Mouse (Mus musculus) embryo, embryonic 10 days (tissue): ENCODE data around the gene Jup.

ENCODE experiments used
- DNase-seq: peaks from one replicate; pipeline ENCODE4 v3.0.0-alpha.2; 2015; ENCODE audit warnings: low spot score

The Jup gene

DNA sequence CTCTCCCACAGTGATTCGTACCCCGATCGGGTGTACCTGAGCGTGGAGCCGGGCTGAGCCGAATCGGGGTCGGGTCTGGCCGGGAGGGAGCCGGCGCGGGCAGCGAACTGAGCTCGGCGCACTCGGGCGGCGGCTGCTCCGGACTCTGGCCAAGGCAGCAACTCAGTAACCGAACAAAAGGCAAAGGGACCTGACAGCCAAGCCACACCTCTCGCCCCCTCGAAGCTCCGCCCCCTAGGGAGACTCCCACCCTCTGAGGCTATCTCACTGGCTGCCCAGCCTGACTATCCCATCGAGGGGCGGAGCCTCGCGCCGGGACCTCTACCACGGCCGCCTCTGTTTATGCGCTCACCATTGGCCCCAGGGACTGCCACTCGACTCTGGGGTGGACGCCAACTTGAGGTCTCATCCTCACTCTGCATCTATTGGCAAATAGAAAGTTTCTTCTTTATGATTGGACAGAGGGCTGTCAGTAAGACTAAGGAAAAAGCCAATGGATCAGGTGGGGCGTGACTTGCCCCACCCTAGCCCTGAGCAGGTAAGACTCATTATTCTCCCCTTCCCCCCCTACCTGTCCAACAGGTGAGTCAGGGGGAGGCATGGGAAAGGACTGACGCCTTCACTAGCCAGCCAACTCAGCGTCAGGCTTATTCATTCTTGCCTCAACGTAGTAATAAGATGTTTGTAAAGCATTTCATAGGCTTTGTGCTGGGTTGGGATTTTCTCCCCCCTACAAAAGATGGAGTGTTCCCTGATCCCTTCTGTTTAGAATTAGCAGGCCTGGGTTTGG, at the start of gene Jup:
Gene Jup, minus strand, starts transcription at position 164 of the 790 bp plus-strand sequence.
- DNase-seq = peak; percentile 98

- no peak for DNase-seq
Measured at GRCm38 (mm10) chr11:100442625-100443024, 45.1 kb upstream of the Jup start.

- DNase-seq = no peak
Measured at GRCm38 (mm10) chr11:100441797-100442196, 44.2 kb upstream of the Jup start, which contains the start of the genes Nt5c3b and Klhl10. Nt5c3b (minus strand) TSS chr11:100441808. Klhl10 (plus strand) TSS chr11:100441917.

DNA sequence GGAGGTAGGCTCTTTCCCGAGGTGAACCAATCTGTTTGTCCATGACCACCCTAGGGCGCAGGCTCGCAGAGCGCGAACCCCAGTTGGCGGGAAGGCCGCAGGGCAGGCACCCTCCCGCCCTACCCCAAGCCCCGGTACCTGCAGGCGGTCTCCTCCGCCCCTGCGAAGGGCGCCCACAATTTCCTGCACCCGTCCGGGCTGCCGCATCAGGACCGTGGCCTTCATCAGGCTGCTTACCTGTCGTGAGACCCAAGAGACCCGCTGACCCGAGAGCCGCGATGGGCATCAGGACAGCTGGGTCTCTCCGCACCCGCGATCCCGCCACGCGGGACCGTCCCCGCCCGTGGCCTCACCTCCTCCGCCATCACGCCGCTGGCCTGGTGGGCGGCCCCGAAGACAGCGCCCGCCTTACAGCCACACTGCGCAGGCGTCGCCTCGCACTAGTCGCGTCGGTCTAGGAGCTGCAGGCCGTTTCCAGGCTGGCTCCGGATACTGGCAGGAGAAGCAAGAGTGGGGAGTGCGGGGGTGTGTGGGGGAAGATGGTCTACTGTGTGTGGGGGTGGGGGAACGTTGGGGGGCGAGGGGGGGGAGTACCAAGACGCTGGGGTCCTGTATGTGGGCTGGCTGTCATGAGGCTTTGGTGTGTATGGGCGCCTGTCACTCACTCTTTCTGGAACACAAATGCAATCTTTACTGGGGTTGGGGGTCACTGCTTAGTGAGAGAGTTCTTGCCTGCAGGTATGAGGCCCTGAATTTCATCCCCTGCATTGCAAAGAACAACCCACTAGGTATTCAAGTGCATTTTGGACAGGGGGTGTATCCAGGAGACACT, 43.3 kb upstream of the Jup start:
- DNase-seq = peak; percentile 93

- DNase-seq = no peak
Measured at GRCm38 (mm10) chr11:100437901-100438300, 40.3 kb upstream of the Jup start.

GRCm38 (mm10) chr11:100435678-100436246, 38.2 kb upstream of the Jup start:
- peak; percentile 51 for DNase-seq

GRCm38 (mm10) chr11:100432002-100432401, 34.4 kb upstream of the Jup start:
- DNase-seq = no peak

DNA sequence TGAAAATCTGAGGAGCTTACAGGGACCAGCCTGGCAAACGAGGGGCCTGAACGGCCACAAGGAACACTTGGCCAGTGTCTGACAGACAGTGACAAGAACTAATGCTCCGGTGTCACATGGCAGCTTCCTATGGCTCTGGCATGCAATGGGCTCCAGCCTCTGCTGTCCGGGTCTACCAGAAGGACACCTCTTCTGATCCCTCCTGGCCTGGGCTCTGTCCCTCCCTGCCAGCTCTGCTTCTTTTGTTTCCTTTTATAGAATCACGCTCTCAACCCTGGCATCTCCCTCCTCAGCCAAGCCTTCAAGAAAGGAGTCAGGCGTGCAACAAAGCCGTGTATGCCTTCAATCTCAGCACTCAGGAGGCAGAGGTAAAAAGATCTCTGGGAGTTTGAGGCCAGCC, 32.5 kb upstream of the Jup start:
- no peak for DNase-seq

DNA sequence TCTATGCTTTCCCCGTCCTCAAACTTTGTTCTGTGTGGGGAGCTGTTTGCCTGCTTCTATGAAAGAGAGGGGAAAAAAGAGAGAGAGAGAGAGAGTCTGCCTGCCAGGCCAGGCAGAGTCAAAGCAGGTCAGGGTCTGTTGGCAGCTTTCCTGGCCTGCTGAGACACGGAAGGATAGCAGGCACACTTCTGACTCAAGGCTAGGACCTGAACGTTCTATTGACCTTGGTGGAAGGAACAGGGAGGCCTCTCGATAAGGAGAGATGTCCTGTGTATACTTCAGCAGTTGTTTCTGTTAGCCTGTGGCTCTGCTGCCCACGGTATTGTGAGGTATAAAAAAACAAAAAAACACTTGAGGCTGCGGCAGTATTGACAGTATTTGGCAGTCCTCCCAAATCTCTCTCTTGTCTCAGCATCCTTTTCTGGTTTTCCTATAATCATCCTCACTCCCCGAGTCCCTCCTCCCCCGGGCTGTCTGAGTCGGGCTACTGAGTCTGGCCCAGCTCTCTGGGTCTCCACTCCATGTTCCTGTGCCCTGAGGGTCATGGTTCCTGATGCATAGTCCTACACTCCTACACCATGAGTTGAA, 31.1 kb upstream of the Jup start:
- DNase-seq = no peak

- DNase-seq = no peak
Measured at GRCm38 (mm10) chr11:100426820-100427219, 29.3 kb upstream of the Jup start.

DNA sequence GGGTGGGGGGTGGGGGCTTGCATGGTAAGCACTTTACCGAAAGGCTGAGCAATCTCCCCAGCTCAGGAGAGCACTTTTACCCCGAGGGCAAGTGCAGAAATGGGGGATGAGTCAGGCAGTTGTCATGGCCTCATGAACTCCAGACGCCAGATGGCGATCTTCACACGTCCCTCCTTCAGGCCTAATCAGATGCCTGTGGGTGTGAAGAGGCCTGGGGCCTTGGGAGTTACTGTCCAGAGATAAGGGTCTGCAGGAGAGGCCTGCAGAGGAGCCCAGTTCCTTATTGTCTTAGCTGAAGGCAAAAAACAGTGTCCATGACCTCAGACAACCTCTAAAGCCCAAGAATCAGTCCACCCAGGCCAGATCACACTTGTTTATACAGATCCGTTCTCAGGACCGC, 28.3 kb upstream of the Jup start:
- peak; percentile 87 for DNase-seq

GRCm38 (mm10) chr11:100423836-100424235, 26.3 kb upstream of the Jup start:
- no peak for DNase-seq

- no peak for DNase-seq
Measured at GRCm38 (mm10) chr11:100421537-100421936, 24.0 kb upstream of the Jup start.

DNA sequence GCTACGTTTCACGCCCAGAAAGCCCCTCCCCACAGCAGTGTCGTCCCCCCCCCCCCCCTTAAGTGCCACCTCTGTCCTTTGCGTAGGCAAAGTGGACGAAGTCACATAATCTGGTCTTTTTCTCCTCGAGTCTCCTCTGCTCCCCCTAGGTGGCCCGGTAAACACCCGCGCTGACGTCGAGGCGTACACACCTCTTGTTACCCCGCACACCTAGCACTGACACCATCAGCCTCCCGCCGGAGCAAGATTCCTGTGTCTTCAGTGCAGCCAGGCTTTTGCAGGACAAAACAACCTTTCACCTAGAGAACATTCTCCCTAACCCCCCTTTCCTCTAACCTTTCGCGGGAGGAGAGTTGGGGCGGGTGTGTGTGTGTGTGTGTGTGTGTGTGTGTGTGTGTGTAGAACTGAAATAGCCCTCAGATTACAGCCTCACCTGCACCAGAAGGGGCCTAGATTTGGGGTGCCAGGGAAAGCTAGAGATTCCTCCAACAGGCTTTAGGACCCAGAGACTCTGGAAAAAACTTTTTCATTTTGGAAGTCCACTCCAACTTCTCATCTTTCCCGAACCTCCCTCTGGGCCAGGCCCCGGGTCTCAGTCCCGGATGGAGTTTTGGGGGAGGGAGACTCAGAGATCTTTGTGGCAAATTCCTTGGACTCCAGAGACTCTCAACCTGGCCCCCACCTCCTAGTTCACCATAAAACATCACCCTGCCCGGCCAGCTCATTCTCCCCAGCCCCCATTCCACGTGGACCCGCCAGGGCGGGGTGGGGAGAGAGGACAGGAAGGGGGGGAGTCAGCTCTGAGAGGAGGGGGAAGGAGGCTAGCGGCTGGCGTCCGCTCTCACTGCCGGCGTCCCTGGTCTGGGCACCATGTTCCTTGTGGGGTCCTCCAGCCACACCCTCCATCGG, 17.6 kb upstream of the Jup start, which contains the start of gene Fkbp10:
Gene Fkbp10, plus strand, starts transcription at position 784 of the 909 bp plus-strand sequence.
- DNase-seq = peak; percentile 65

GRCm38 (mm10) chr11:100414021-100414913, 16.7 kb upstream of the Jup start, which contains the start of gene P3h4:
P3h4 (minus strand) TSS chr11:100414836.
- DNase-seq = peak; percentile 88

GRCm38 (mm10) chr11:100413541-100413940, 16.0 kb upstream of the Jup start:
- DNase-seq = no peak

GRCm38 (mm10) chr11:100411736-100412135, 14.2 kb upstream of the Jup start:
- DNase-seq = no peak

DNA sequence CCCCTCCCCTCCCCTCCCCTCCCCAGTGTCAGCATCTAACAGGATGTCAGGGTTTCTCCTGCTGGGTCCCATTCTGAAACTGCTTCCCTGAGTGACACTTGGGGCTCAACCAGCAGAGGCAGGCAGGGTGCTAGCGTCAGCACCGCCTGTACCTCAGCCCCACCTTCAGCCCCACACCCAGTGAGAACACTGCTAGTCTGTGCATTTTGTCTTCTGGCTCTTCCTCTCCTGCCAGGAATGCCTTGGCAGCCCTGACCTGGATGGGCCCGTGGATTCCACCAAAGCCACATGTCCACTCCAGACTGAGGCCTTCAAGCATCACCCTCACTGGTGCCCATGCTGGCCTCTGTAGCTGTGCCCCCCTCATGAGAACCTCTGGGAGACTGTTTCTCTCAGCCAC, 12.1 kb upstream of the Jup start:
- no peak for DNase-seq

DNA sequence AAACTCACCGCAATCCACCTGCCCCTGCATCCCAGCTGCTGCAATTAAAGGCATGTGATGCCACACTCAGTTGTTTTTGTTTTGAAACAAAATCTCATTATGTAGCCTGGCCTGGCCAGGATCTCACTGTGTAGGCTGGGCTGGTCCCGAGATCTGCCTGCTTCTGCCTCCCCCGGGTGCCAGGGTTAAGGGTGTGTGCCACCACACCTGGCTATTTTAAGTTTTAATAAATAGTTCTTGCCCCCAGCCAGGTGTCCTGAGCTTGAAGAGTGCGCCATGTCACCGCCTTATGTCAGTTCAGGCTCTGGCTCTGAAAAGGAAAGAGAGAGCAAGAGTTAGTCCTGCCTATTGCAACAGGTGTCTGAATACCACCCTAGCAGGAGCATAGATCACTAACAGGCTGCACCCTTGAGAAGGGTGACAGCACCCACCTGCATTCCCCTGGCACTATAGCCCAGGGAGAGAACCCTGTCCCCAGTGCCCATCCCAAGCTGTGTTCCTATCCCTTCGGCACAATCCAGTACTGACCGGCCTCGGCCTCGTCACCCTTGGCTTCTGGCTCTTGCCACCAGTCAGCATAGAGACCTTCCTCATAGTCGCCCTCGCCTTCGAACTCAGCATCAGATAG, 11.4 kb upstream of the Jup start:
- no peak for DNase-seq
